Mouse (Mus musculus) cerebellum, adult 8-10 months (tissue): Measurements from ENCODE around the gene Cant1.

ENCODE experiments used
- DNase-seq: peaks from one replicate; pipeline ENCODE4 v3.0.0; 2022

Cant1 gene

DNA sequence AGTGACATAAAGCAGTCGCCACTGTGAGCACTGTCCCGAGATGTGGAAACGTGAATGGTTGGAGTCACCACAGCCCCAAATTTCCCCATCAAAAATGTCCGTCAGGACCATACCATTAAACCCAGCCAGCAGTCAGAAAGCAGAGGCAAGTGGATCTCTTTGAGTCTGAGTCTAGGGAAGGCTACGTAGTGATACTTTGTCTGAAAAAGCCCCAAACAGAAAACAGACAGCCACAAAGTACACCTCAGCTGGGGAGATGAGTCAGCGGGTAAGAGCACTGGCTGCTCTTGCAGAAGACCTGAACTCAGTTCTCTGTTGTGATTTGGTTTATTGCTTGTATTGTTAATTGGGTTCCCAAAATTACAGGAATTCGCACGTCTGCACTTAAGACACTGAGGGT, 52.3 kb downstream of the Cant1 start:
- no peak for DNase-seq

DNA sequence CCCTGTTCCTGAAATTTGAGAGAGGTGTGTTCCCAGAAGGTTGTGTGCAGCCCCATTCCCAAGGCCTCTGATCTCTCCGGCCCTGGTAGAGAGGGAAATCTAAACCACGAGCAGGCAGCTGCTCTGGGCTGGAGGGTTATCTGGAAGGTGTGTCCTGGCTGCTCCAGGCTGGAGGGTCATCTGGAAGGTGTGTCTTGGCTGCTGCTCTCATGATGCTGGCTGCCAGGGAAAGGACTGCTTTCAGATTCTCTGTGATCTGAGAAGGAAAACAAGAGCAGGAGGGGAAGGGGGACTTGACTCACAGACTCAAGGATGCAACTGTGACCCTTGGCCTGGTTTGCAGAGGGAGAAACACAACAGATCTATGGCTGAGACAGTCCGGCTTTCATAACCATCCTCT, 52.8 kb downstream of the Cant1 start:
- no peak for DNase-seq

DNA sequence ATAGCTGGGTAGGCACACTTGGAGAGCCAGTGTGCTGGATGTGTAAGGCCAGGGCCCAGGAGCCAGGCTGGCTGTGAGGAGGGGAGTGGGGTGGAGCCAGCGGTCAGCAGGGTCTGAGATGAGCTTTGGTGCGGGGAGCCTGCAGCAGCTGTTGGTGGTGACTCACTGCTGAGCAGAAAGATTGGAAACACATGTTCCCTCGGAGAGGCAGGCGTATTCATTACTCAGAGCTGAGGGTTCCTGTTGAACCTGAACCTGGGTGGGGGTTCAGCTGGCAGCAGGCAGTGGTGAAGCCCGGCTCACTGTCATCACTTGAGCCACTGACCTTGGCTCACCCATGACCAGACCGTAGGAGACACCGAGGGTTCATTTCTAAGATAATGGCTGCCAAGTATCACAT, 53.7 kb downstream of the Cant1 start:
- no peak for DNase-seq

DNA sequence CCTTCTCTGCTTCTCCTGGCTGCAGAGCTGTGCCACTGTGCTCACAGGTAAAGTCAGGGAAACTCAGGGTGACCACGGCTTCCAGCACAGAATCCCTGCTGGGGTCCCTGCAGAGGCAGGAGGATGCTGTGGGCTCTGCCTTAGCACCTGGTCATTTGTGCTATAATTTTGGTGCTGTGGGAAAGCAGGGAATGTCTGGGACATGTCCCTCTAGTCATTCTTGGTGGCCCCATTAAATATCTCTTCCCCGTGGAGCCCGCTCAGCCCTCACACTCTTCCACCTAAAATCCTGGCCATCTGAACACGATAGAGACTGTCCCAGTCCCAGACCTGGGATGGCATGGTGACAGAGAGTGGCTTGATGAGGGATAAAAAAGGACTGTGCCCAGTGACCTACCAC, 54.9 kb downstream of the Cant1 start:
- no peak for DNase-seq

DNA sequence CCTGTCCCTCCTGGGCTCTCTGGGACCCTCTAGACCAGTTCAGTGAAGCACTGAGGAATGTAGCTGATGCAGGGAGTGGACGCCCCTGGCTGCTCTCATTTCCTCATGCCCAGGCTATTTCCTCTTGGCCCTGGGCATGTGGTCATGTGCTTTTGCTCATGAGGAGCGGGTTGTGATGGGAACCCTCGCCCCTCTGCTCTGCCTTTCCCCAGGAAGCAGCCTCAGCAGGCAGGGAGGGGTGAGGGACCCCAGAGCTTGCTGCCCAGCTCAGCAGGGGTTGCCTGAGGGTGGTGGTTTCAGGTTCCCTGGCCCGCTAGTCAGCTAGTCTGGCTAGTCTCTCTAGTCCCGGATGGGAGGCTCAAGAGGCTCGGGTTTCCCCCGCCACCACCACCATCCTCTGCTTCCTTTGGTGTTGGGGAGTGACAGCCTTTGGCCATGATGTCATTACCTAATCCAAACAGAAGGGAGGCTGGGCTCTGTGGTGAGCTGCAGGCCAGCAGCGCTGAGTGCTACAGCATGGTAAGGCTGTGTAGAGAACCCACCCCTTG, 55.8 kb downstream of the Cant1 start:
- DNase-seq, result no peak

DNA sequence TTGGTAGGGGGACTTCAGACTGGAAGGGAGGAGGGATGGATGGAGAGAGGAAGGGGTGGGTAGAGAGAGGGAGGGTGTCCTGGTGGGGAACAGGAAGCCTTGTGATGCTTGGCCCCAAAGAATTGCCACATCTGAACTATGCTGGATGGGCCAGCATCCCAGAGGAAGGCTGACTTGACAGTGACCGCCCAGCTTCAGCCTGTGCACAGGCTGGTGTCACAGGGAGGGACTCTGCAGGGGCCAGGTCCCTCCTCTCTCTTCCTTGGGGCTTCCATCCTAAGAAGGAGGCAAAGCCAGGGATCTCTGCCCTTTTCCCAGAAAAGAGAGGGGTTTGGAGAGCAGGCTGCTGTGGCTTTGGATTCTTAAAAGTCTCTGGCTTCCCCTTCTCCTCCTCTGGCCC, 56.4 kb downstream of the Cant1 start:
- no peak for DNase-seq

DNA sequence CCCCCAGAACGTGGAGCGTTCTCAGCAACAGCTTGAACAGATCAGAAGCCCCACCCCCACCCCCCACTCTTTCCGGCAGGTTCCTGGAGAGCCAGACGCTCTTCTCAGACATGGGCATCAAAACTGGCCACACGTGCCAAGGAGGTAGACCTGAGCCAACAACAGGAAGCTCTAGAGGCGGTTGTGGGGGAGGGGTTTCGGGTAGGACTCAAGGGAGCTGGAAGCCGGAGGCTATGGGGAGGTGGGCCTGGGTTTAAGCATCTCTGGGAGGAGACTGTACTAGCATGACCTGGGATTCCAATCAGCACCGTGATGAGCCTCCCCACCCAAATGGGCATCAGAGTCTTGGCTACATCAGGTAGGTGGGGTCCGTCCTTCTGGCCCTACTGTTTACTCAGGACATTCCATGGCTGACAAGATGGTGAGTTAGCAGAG, 58.0 kb downstream of the Cant1 start:
- no peak for DNase-seq

DNA sequence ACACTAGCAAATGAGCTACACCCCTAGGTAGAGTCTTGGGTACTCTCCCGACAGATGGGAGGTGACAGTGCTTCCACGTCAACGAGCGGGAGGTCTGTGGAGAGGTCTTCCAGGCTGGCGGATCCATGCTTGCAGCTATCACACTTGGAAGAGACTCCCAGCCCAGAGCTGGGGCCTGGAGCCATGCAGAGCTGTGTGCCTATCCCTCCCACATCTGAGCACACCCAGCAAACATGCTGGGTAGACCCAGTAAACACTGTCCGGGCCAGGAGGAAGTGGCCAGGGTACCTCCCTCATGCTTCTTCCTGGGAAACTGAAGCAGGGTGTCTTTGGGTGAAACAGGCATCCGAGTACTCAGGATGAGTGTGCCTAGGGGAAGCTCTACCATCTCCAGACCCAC, 58.4 kb downstream of the Cant1 start:
- no peak for DNase-seq
